Mouse (Mus musculus): ENCODE results near the gene Plxnb3.

Gene Plxnb3

DNA sequence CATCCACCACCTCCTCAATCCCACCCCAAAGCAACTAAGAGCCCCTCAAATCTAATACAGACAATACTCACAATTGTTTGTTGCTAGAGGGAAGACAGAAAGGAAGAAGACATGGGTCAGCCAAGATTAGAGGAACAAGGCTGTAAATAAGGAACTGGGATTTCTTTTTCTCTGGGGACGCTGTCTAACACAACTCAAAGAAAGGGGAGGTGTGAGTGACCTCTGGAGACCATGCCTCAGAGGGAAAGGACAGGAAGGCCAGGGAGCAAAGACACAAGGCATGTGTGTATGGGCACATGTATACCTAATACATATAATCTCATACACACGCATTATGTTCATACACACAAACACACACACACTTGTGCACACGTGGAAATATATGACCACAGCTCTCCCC, 25.3 kb downstream of the Plxnb3 start:
- in situ Hi-C loops (cut with MboI; ENCODE audit: low sequenced_read_pairs), result no loop called here

DNA sequence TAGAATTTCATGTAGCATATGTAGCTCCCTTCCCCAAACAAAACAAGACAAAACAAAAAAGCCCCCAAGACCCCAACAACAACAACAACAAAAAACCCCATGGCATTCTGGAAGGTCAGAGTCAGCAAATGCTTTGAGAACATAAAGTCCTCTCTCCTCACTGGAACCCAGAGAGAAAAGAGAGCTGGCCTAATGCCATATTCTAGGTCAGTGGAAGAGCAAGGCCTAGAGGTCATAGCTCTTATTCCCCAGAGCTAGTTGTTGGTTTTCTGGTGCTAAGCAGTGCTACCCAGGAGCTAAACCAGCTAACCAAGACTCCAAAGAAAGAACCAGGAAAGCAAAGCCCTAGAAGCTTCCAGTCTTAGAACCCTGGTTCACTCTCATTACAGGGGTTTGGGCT, 28.8 kb downstream of the Plxnb3 start:
- in situ Hi-C loops (cut with MboI; ENCODE audit: low sequenced_read_pairs), result no loop called here

DNA sequence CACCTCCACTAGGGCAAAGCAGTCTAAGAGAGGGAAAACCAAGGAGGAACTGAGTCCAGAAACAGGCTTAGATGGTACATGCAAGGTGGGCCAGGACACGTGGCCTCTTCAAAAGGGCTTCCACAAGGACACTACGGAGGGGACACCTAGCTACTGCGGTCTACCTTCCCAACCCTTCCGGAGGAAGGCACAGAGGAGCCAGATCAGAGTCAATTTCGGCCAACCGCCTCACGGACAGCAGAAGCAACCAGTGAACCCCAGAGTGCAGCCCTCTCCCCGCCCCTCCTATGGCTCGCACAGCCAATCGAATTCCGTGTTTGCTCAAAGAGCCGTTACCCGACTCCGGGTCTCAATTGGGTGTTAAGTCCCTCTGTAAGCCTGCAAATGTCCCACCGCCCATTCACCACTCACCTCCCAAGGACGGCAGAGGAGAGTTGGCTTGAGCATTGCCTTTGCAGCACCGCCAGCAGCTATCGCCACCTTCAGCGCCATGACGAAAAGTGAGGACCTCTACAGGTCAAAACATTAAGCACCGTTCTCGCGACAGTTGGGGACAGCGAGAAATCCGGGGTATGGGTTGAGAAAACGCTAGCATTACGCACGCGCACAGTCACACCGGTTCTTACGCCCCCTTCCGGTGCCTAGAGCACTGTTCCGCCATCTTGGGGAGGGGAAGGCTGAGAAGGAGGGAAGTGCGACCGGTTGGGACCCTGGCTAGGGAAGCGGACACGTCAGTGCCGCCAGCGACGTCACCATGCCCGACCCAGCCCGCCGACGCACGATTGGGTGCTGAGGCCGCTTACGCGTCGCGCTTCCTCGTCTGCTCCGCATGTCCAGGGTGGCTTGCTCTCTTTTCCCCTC, 29.7 kb downstream of the Plxnb3 start, which contains the start of the genes Idh3g and Ssr4:
Idh3g (minus strand) TSS at position 534 of the 861 bp plus-strand sequence.
Ssr4 (plus strand) TSS at position 665 of the 861 bp plus-strand sequence.
- in situ Hi-C loops (cut with MboI; ENCODE audit: low sequenced_read_pairs), result no loop called here

DNA sequence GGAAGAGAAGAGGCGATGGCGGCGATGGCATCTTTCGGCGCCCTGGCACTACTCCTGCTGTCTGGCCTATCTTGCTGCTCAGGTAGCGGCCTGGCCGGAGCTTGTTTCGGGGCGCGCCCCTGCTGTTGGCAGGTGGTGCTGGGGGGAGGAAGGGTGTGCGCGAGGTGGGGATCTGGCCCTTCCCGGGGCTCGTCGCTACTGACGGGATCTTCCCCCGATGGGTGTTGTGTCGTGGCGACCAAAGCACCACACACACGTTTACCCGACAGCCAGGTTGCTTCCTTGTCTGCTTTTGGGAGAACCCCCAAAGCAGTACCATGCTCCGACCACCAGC, 30.3 kb downstream of the Plxnb3 start:
- in situ Hi-C loops (cut with MboI; ENCODE audit: low sequenced_read_pairs), result no loop called here

DNA sequence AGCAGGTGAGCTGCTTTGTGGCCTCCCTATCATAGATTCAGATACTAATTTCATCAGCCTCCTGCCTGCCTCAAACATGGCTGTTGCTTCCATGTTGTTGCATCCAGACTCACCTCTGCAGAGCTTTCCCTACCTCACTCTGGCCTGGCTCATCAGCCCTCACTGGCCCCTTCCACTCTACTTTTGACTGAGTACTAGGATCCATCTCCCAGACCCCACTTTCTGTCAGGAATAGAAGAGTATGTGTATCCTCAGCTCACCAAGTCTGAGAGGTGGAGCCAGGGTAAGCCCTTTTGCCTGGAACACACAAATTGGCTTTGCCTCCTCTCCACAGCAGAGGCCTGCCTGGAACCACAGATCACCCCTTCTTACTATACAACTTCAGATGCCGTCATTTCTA, 31.6 kb downstream of the Plxnb3 start:
- in situ Hi-C loops (cut with MboI; ENCODE audit: low sequenced_read_pairs), result no loop called here

DNA sequence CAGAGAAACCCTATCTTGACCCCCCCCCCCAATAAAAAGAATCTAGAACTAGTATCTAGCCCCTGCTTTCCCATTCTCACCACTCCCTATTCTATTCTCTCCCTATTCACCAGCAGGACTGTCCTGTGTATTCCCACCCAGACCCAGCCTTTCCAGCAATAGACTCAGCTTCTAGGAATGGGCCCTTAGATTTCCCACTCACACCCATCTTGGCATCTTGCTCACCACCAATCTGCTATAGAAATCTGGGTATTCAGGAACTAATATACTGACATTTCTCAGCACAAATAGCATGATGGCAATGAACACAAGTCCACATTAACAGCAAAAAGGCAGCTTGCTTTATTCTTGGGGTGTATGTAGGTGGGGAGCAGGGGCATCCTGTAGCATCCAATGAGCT, 36.1 kb downstream of the Plxnb3 start:
- in situ Hi-C loops (cut with MboI; ENCODE audit: low sequenced_read_pairs), result no loop called here

DNA sequence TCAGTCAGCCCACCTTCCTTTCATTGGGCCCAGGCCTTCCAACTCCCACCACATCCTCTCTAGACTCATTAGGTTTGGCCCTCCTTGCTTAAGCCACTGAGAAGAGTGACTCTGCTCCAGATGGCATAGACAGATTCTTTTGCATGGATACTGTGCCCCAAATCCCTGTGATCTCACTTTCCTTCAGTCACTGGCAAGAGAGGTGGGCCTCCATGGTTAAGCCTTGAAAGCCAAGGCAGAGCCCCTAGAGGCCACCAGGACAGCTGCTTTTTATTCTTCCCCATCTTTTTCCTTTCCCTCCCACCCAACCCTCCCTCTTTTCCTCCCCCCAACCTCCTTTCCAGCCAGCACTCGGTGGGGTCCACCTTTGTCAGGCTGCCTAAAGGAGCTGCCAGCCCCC, 36.6 kb downstream of the Plxnb3 start:
- in situ Hi-C loops (cut with MboI; ENCODE audit: low sequenced_read_pairs), result no loop called here

DNA sequence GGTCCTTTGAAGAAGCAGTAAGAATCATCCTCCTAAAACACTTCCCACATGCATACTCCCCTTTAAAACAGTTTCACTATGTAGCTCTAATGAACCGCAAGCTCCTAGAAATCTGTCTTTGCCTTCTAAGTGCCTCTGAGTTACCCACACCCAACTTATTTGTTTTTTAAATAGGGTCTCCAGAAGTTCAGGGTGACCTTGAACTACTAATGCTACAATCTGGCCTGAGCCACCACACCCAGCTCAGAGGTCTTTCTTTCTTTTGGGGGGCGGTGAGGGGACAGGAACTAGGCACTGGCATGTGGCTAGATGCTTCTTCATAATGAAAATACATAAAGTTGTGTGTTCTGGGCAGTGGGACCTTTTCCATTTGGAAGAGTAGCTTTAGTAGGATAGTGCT, 40.6 kb downstream of the Plxnb3 start:
- in situ Hi-C loops (cut with MboI; ENCODE audit: low sequenced_read_pairs), result no loop called here

DNA sequence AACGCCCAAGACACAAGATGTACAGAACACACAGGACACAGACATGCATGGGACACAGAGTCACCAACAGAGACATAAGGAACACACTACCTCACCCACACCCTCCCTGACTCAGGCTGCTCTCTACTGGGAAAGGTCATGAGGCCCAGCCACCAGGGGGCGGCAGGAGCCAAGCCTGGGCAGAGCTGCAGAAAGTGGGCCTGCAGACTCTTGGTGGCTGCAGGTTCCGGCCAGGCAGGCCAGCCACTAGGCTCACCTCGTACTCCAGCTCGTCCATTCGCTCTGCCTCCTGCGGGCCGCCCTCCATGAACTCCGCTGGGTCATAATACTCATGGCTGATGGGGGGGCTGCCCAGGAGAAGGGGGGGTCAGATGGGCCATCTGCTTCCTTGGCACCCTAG, 41.6 kb downstream of the Plxnb3 start:
- in situ Hi-C loops (cut with MboI; ENCODE audit: low sequenced_read_pairs), result no loop called here

DNA sequence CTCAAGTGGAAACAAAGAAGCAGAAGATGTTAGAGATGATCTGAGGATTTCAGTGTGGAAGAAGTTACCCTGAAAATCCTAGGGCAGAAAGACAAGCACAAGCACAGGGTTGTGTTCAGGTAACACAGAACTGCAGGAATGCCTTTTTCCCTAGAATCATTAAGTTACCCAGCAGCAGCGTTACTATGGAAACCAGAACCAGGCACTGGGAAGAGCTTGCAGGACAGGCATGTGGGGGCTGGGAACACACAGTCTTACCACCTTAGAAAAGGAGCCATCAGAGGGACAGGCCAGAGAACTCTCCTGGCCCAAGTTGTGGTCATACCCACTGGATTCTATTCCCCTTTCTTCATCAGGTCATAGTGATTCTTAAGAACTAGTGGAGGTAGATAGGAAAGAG, 48.9 kb downstream of the Plxnb3 start:
- in situ Hi-C loops (cut with MboI; ENCODE audit: low sequenced_read_pairs), result no loop called here

DNA sequence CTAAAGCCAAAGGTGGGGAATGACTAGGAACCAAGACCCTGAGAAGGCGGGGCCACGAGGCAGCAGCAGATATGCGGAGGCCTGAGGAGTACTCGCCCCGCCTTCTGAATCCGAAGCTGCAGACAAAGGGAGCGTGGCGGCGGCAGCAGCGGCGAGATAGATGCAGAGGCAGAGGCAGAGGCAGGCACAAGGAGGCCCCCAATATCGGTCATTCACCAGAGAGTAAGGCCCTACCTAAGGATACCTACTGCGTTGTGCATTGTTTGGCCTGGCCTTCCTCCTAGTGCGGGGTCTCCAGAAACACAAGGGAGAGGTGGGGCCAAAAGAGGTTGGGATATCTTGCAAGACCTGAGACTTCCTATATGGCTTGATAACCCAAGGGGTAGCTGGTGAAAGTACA, 58.2 kb downstream of the Plxnb3 start:
- in situ Hi-C loops (cut with MboI; ENCODE audit: low sequenced_read_pairs), result no loop called here

DNA sequence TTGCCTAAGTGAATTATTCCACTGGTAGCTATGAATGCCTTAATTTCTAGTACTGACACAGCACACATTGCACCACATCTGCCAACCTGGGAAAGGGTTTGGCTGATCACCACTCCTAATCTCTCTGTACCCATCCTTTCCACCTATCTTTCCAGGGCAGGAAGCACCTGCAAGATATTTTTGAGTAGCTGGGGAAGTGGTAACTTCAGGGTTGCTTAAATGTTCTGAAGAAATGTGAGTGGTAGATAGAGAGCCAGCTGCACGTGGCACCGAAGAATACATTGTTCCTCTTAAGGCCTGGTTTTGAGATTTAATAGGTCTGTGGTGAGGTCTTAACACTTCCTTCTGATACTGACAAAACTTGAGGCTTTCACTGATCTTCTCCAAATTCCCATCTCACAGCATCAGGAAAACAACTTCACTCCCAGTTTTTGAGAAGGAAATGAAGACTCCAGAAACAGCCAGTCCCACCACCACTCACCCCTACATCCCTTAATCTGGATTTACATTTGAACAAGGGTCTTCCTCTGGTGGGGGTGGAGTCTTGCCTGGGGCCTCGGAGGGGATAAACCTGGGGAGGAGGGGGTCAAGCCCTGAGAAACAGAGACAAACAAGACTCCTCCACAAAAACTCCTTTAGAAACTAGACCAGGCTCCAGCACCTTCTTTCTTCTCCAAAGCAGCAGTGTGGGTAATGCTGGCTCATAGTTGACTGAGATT, 59.9 kb downstream of the Plxnb3 start:
- in situ Hi-C loops (cut with MboI; ENCODE audit: low sequenced_read_pairs), result no loop called here

All from CH12F3 (cell line).